Mouse (Mus musculus) midbrain, embryonic 11.5 days (tissue): ENCODE results near the gene Gm48552. TPM values are rescaled to one million over a fixed set of nuclear protein-coding genes. Genes with fewer than 3 reads are reported as not detected.
A peak's percentile ranks its signal among the peaks of the same experiment; 100 is the strongest.

Source experiments
- ATAC-seq: fragments of 200-750 bp; cut with Nextera tagmentation; 2 replicates; pipeline ENCODE4 v1.8.0; 2017; ENCODE audit warnings: moderate TSS enrichment, moderate library complexity; ENCODE audit not compliant: low FRiP score
- DNase-seq: peaks from one replicate; pipeline ENCODE4 v3.0.0; 2015; ENCODE audit warnings: low spot score; ENCODE audit errors: missing footprints
- H3K27ac ChIP-seq: fragments of 300-500 bp; sonication (generic); 2 replicates; pipeline ENCODE4 v1.5.1; 2014; ENCODE audit warnings: low read depth, low read length
- H3K27me3 ChIP-seq: fragments of 300-500 bp; sonication (generic); 2 replicates; pipeline ENCODE4 v1.6.1; 2014; ENCODE audit warnings: mild to moderate bottlenecking, low read length, moderate library complexity, mixed read lengths; ENCODE audit not compliant: control insufficient read depth, insufficient read depth
- H3K36me3 ChIP-seq: fragments of 300-500 bp; sonication (generic); 2 replicates; pipeline ENCODE4 v1.6.1; 2014; ENCODE audit warnings: mild to moderate bottlenecking, low read length, moderate library complexity, mixed read lengths; ENCODE audit not compliant: control insufficient read depth, insufficient read depth
- H3K4me1 ChIP-seq: fragments of 300-500 bp; sonication (generic); 2 replicates; pipeline ENCODE4 v1.6.1; 2014; ENCODE audit warnings: low read length; ENCODE audit not compliant: control insufficient read depth, insufficient read depth
- H3K4me2 ChIP-seq: fragments of 300-500 bp; sonication (generic); 2 replicates; pipeline ENCODE4 v1.6.1; 2014; ENCODE audit warnings: mild to moderate bottlenecking, moderate library complexity
- H3K4me3 ChIP-seq: fragments of 300-500 bp; sonication (generic); 2 replicates; pipeline ENCODE4 v1.5.1; 2014; ENCODE audit warnings: low read depth, low read length
- H3K9ac ChIP-seq: fragments of 300-500 bp; sonication (generic); 2 replicates; pipeline ENCODE4 v1.6.1; 2014; ENCODE audit warnings: low read length
- H3K9me3 ChIP-seq: fragments of 300-500 bp; sonication (generic); 2 replicates; pipeline ENCODE4 v1.6.1; 2016; ENCODE audit warnings: low read length; ENCODE audit not compliant: control insufficient read depth
- WGBS: fragments of 180-500 bp; shearing (Covaris S2); extraction: QIAGEN DNeasy Blood & Tissue Kit; methylation state at CpG from one replicate; pipeline ENCODE4 v1.1.7; 2014; 5-methylcytosine and 5-hydroxymethylcytosine counted together
- polyA plus RNA-seq: library from polyadenylated mRNA; unstranded; fragments of >200 nt; fragmentation: Nextera tagmentation; extraction: Ambion mirVana; gene quantifications from 2 replicates; pipeline ENCODE4 v1.2.1, GENCODE M21; 2014

Gm48552 gene
- polyA plus RNA-seq, 1 experiment from 2014 or later = 0.20 TPM

DNA sequence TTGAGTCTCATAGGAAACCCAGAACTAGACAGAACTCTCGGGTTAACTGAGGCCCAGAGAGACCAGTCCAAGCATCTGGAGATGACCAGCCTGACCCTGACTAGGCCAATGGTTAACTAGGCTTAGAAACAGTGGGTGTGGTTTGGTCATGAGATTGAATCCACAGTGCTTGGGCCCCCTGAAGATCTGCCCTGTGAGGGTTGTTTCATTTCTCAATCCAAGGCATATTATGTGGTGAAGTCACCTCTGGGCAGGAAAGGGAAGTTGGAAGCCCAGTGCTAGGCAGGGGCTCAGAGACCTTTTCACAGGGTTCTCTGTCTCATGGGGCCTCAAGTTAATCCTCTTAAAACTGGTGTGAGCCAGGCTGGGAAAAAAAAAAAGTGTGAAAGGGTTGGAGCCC, 30.0 kb upstream of the Gm48552 start:
- WGBS = 48% methylated on average over 1 of the region's 1 CpGs
- H3K27me3 ChIP-seq = peaks cover 7% of the 10 kb centered on the region
- no peak overlapping the region for H3K4me3 ChIP-seq
- no peaks in the 10 kb centered on the region for H3K36me3 ChIP-seq
- no peaks in the 10 kb centered on the region for H3K9me3 ChIP-seq
- no peak overlapping the region; the same call in 1 of the 2 replicates for H3K9ac ChIP-seq
- no peak overlapping the region for H3K4me2 ChIP-seq
- no peak overlapping the region for H3K27ac ChIP-seq
- H3K4me1 ChIP-seq = peaks cover 34% of the 10 kb centered on the region
- ATAC-seq (no peak), DNase-seq (no peak)

DNA sequence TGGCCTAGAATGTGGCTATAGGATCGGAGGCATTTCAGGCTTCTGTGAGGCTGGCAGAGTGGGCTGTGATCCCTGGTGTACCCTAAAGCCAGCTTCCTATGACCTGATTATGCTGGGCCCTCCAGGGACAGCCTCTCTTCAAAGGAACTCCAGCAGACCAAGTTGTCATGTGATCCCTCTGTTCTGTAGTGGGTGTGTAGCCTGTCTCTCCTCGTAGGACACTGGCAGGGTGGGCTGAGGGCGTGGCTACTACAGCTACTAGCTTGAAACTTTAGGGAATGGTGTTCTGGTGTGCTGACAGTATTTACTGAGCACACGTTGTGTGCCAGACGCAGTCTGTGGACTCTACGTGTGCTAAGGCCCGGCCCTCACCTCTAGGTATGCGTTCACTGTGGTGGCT, 28.1 kb upstream of the Gm48552 start:
- DNase-seq = no peak
- Histone ChIP-seq H3K9me3 (no peaks in the 10 kb centered on the region), H3K4me2 (no peak overlapping the region), H3K4me3 (no peak overlapping the region), H3K9ac (0 out of 2 replicates have a peak overlapping the region, but pooled peaks have one; percentile 7), H3K27ac (no peak overlapping the region), H3K4me1 (peaks cover 51% of the 10 kb centered on the region), H3K36me3 (no peaks in the 10 kb centered on the region), H3K27me3 (peaks cover 11% of the 10 kb centered on the region)
- WGBS = 73% methylated on average over 8 of the region's 8 CpGs
- no peak for ATAC-seq

DNA sequence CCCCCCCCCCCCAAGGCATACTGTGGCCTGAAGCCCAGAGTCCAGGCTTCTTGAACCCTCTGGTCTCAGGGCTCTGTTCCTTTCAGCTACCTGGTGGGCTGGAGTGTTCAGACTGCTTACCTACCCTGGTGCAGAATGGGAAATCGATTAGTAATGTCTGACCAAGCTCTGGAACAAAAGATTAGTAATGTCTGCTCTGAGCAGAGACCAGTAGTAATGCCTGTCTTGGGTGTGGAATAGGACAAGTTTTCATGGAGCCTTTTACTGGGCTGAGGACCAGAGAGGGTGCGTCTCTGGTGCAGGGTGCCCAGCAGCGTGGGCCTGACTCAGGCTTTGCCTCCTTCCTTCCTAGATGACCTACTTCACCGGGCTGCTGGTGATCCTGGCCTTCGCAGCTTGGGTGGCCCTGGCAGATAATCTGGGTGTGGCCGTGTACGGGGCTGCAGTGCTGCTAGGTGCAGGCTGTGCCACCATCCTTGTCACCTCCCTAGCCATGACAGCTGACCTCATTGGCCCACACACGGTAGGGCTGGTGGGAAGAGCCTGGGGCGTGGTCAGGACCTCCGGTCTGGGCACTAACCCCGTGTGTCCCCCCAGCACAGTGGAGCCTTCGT, 26.4 kb upstream of the Gm48552 start:
- Histone ChIP-seq H3K9me3 (no peaks in the 10 kb centered on the region), H3K27ac (no peak overlapping the region), H3K4me1 (peaks cover 61% of the 10 kb centered on the region), H3K27me3 (peaks cover 11% of the 10 kb centered on the region), H3K4me3 (no peak overlapping the region), H3K36me3 (peaks cover 6% of the 10 kb centered on the region; the same call in 1 of the 2 replicates), H3K4me2 (no peak overlapping the region), H3K9ac (no peak overlapping the region)
- WGBS = 77% methylated on average over 12 of the region's 12 CpGs
- DNase-seq (peak; percentile 86), ATAC-seq (no peak)

DNA sequence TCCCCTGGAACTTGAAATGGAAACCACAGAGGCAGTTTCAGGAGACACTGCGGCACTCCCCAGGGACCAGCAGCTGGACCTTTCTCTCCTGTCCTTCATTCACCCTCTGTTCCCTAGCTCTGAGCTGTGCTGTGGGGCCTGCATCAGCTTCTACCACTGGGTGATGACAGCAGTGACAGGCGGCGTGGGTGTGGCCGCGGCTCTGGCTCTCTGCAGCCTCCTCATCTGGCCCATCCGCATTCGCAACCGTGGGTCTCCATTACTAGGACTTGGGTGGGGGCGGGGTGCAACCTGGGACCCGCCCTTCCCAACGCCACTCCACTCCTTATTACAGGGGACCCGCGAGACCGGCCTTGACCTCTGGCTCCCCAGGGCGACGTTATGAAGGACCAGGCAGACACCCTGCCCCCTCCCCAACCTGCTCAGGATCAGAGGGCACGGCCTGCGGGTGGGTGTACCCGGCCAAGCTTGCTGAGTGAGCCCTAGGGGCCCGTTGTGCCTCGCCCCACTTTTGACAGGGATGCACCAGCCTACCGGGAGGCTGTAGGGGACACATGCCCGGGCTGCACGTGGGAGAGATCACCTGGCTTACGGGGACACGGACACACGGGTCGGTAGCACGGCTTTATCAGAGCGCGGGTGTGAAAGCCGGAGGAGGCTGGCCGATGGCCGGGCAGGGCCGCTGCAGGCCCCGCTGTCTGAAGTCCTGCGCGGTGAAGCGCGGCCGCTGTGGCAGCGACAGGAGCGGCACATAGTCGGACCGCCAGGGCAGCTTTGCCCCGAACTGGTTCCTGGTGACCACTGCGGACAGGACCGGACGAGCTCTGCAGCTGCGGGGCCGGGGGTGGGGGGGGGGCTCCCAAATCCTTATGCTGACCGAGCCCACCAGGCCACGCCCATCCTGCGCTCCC, 25.1 kb upstream of the Gm48552 start:
- ATAC-seq = no peak
- H3K9ac ChIP-seq = peak overlapping the region; percentile 57
- H3K4me3 ChIP-seq = peak overlapping the region; percentile 28
- peak overlapping the region; percentile 52 for H3K4me2 ChIP-seq
- DNase-seq = no peak
- no peaks in the 10 kb centered on the region for H3K9me3 ChIP-seq
- H3K36me3 ChIP-seq = peaks cover 13% of the 10 kb centered on the region
- WGBS = 8% methylated on average over 54 of the region's 54 CpGs
- peaks cover 50% of the 10 kb centered on the region for H3K4me1 ChIP-seq
- H3K27me3 ChIP-seq = peaks cover 11% of the 10 kb centered on the region
- no peak overlapping the region; the same call in 1 of the 2 replicates for H3K27ac ChIP-seq

DNA sequence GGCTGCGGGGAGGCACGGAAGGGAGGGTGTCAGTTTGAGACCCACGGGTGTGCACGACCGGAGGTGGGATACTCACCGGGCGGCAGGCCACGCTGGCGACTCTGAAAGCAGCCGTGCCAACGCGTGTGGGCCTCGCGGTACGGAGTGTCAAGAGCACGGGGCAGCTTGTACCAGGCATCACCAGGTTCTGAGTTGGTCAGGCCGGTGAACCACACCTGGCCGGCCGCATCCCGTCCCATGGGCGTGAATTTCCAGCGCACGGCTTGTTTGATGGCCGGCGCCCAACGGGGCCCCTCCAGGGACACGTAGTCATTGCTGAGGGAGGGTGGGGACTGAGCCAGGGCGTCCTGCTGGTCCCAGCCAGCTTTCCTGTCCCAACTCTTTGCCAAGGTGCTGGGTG, 24.1 kb upstream of the Gm48552 start:
- ATAC-seq = 0 out of 2 replicates have a peak, but pooled peaks have one; percentile 6
- Histone ChIP-seq H3K9ac (peak overlapping the region; percentile 1; the same call in 1 of the 2 replicates), H3K36me3 (peaks cover 20% of the 10 kb centered on the region), H3K4me2 (peak overlapping the region; percentile 52), H3K4me3 (0 out of 2 replicates have a peak overlapping the region, but pooled peaks have one; percentile 2), H3K27me3 (peaks cover 11% of the 10 kb centered on the region), H3K4me1 (peaks cover 42% of the 10 kb centered on the region), H3K9me3 (no peaks in the 10 kb centered on the region), H3K27ac (no peak overlapping the region)
- DNase-seq = peak; percentile 92
- 15% methylated on average over 28 of the region's 28 CpGs for WGBS

DNA sequence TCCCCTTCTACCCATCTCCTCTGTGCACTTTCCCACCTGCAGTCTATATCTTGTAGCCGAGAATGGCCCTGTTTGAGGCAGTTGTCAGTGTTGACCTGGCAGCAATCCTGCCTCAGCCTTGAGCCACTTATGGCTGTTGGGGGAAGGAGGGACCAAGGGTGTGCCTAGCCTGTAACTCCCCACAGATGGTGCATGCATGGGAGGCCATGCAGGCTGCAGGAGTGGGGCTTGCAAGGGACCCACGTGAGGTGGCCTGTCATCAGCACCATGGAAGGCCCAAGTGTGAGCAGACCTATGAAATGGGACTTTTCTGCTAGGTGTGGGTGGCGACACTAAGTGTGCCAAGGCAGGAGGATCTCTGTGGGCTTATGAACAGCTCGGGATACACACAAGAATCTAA, 23.7 kb upstream of the Gm48552 start:
- ATAC-seq (peak; percentile 36), DNase-seq (no peak)
- peaks cover 11% of the 10 kb centered on the region for H3K27me3 ChIP-seq
- peak overlapping the region; percentile 52; the same call in 1 of the 2 replicates for H3K4me2 ChIP-seq
- 0 out of 2 replicates have a peak overlapping the region, but pooled peaks have one; percentile 2 for H3K4me3 ChIP-seq
- peaks cover 42% of the 10 kb centered on the region for H3K4me1 ChIP-seq
- WGBS = 38% methylated on average over 4 of the region's 4 CpGs
- no peak overlapping the region for H3K27ac ChIP-seq
- 0 out of 2 replicates have a peak overlapping the region, but pooled peaks have one; percentile 16 for H3K9ac ChIP-seq
- H3K9me3 ChIP-seq = no peaks in the 10 kb centered on the region
- H3K36me3 ChIP-seq = peaks cover 24% of the 10 kb centered on the region

DNA sequence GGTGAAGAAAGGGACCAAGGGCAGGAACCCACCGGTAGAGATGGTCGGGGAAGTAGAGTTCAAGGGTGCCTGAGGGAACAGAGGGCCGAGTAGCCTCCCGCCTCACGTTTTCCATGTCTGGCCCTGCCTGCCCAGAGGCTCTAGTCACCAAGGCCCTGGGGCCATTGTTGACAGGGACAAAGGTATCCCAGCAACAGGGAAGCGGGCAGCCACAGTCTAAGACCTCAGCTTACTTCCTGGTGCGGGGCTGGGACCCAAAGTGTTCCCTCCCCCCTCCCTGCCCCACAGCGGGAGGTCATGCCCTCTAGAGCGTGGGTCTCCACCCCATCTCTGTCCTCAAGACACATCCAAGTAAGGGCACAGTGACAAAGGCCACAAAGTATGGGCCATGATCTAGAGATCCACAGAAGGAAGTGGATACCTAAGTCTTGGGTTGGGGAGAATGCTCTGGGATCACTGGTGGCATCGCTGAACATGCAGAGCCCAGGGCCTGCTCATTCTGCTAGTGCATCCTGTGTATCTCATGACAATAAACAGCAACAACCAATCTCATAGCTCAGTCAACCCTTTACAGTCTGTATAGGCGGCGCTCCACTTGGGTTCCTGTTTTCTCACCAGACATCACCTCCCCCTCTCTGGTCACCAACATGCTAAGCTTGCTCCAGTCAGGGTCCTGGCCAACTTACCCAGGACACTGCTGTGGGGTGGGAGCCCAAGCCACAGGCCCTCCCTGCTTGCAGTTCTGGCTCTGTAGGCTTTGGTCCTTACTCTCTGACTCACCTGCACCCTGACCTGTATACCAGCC, 22.9 kb upstream of the Gm48552 start, which contains the start of gene 4930404N11Rik:
Gene 4930404N11Rik (minus strand): TSS at position 145 of the 805 bp plus-strand sequence.
- H3K4me3 ChIP-seq = 0 out of 2 replicates have a peak within 1 kb of the TSS, but pooled peaks have one; percentile 2
- peaks cover 38% of the 10 kb centered on the region for H3K4me1 ChIP-seq
- no peak within 1 kb of the TSS; the same call in 1 of the 2 replicates for H3K27ac ChIP-seq
- H3K9me3 ChIP-seq = no peaks in the 10 kb centered on the region
- peaks cover 11% of the 10 kb centered on the region for H3K27me3 ChIP-seq
- peak; percentile 71 for ATAC-seq
- peak; percentile 95 for DNase-seq
- H3K36me3 ChIP-seq = peaks cover 30% of the 10 kb centered on the region
- peak within 1 kb of the TSS; percentile 20; the same call in 1 of the 2 replicates for H3K9ac ChIP-seq
- H3K4me2 ChIP-seq = peak within 1 kb of the TSS; percentile 52
- 17% methylated on average over 12 of the region's 12 CpGs for WGBS

DNA sequence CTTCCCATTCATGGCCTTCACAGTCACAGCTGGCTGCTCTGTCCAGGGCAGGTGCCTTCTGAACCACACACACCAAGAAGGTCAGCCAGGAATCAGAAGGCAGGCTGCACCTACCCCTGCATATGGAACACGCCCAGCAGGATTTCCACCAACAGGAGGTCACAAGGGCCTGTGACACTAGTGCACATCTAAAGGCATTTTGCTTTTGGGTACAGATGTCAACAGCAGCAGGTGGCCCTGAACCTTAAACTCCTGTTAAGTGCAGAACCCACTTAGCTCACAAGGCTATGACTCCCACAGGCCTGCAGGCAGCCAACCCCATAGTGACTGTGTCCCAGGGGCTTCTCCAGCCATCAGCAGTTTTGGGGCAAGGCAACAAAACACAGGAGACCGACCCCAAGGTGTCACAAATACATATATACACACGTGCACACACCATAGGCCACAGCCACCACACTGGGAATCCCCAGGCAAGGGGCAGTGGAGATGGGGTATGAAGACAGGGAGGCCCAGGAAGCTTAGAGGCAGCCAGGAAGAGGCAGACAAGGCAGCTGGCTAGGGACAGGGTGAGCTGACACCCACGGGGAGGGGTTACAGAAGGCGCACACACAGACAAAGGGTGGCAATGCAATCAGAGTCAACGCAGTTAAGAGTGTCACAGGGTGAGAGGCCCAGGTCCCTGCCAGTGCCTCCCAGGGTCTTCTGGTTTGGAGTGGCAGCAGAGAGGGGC, 22.2 kb upstream of the Gm48552 start:
- no peak overlapping the region for H3K4me2 ChIP-seq
- peak overlapping the region; percentile 9; the same call in 1 of the 2 replicates for H3K27ac ChIP-seq
- no peak overlapping the region for H3K4me3 ChIP-seq
- ATAC-seq = no peak
- WGBS = 78% methylated on average over 6 of the region's 6 CpGs
- peaks cover 11% of the 10 kb centered on the region for H3K27me3 ChIP-seq
- H3K9ac ChIP-seq = 0 out of 2 replicates have a peak overlapping the region, but pooled peaks have one; percentile 20
- H3K4me1 ChIP-seq = peaks cover 36% of the 10 kb centered on the region
- peaks cover 30% of the 10 kb centered on the region for H3K36me3 ChIP-seq
- DNase-seq = peak; percentile 80
- no peaks in the 10 kb centered on the region for H3K9me3 ChIP-seq
